Mouse (Mus musculus): ENCODE data around the gene Vangl2.

DNA sequence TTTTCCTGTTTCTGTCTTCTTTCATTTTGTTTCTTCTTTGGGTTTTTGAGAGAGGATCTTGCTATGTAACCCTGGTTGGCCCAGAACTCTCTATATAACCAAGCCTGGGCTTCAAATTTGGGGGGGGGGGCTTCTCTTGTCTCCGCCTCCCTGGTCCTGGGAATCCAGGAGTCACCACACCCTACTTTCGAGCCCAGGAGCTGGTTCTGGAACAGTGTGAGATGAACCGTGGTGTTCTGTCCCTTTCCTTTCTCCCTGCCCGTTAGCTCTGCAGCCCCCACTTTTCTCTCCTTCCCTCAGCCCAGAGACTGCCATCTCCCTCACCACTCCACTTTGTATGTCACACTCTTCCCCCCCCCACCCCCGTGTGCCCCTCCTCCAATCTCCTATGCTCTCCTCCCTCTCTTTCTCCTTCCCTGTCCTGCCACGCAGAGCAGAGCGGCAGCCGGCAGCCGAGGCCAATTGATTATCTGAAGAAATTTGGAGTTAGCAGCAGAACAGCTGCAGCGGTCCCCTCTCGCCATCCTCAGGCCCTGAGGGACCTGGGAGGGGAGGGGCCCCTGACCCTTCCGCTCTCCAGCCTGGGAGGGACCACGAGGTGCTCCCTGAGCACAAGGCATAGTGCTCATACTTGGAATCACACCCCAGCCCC lies 21.0 kb upstream of the Vangl2 start:
- TF ChIP-seq CTCF (IDR thresholded peaks at IDR 0.05; ENCODE audit: low read depth) (no peak), EP300 (IDR thresholded peaks at IDR 0.05; ENCODE audit: low read depth) (no peak)
